Mouse (Mus musculus) olfactory bulb, adult 2 months (tissue): ENCODE measurements around the gene Ankrd52. TPM values are rescaled to one million over a fixed set of nuclear protein-coding genes. Genes with fewer than 3 reads are reported as not detected.

Source experiments
- H3K27ac ChIP-seq: fragments of 200-500 bp; 2 replicates; pipeline ENCODE4 v1.5.1; 2012; ENCODE audit warnings: low read depth, low read length; ENCODE audit not compliant: insufficient read depth
- H3K4me1 ChIP-seq: fragments of 200-500 bp; 2 replicates; pipeline ENCODE4 v1.6.1; 2012; ENCODE audit warnings: low read length; ENCODE audit not compliant: control insufficient read depth, insufficient read depth
- H3K4me3 ChIP-seq: fragments of 200-500 bp; 2 replicates; pipeline ENCODE4 v1.5.1; 2012; ENCODE audit warnings: mild to moderate bottlenecking, low read depth, low read length, moderate library complexity; ENCODE audit not compliant: insufficient read depth
- CTCF ChIP-seq: fragments of 200-500 bp; IDR thresholded peaks from 2 replicates; pipeline ENCODE4 v1.5.1; 2012; ENCODE audit warnings: low read depth, mild to moderate bottlenecking, low read length, moderate library complexity; ENCODE audit not compliant: insufficient read depth
- POLR2A ChIP-seq: fragments of 200-500 bp; IDR thresholded peaks from 2 replicates; pipeline ENCODE4 v1.6.1; 2012; ENCODE audit warnings: mild to moderate bottlenecking, low read depth, low read length, moderate library complexity; ENCODE audit not compliant: insufficient read depth
- WGBS: fragments of 180-500 bp; shearing (Covaris S2); methylation state at CpG from one replicate; pipeline ENCODE4 v1.1.7; 2018; 5-methylcytosine and 5-hydroxymethylcytosine counted together
- polyA plus RNA-seq: library from polyadenylated mRNA; stranded (reverse); fragments of >200 nt; gene quantifications from 2 replicates; pipeline ENCODE4 v1.2.4, GENCODE M21; 2012; ENCODE audit warnings: low replicate concordance; ENCODE audit not compliant: missing spikeins, insufficient read depth, insufficient read length

Gene Ankrd52
- polyA plus RNA-seq, 1 experiment = not detected

GRCm38 (mm10) chr10:128377222-128377939 is 466 bp downstream of the Ankrd52 start:
- TF ChIP-seq CTCF (no peak), POLR2A (no peak; the same call in 1 of the 2 replicates)
- Histone ChIP-seq H3K4me1 (peaks cover 16% of the 10 kb centered on the region), H3K27ac (peak overlapping the region; percentile 66), H3K4me3 (peak overlapping the region; percentile 96)
- whole genome bisulfite sequencing = 1% methylated on average over 46 of the region's 47 CpGs

GRCm38 (mm10) chr10:128377940-128378448 is 1.1 kb downstream of the Ankrd52 start:
- peak overlapping the region; percentile 96 for H3K4me3 ChIP-seq
- 37% methylated on average over 14 of the region's 14 CpGs for WGBS

GRCm38 (mm10) chr10:128378462-128378861 is 1.5 kb downstream of the Ankrd52 start:
- peak overlapping the region; percentile 66; the same call in 1 of the 2 replicates for H3K27ac ChIP-seq
- 13% methylated on average over 3 of the region's 3 CpGs for WGBS
- peaks cover 16% of the 10 kb centered on the region for H3K4me1 ChIP-seq
- no peak for TF ChIP-seq CTCF
- no peak for TF ChIP-seq POLR2A
- peak overlapping the region; percentile 96 for H3K4me3 ChIP-seq

More at GRCm38 (mm10) chr10:128377940-128378448, 1.1 kb downstream of the Ankrd52 start:
- Histone ChIP-seq H3K27ac (peak overlapping the region; percentile 66), H3K4me1 (peaks cover 16% of the 10 kb centered on the region)
- TF ChIP-seq CTCF (no peak), POLR2A (no peak)

- TF ChIP-seq POLR2A (no peak), CTCF (no peak)
- Histone ChIP-seq H3K4me1 (peaks cover 16% of the 10 kb centered on the region), H3K27ac (no peak overlapping the region), H3K4me3 (no peak overlapping the region)
- 58% methylated on average over 7 of the region's 7 CpGs for WGBS
Observed at GRCm38 (mm10) chr10:128379260-128379659, 2.3 kb downstream of the Ankrd52 start.

- no peak for TF ChIP-seq POLR2A
- no peak for TF ChIP-seq CTCF
- Histone ChIP-seq H3K4me1 (peaks cover 16% of the 10 kb centered on the region), H3K27ac (no peak overlapping the region), H3K4me3 (no peak overlapping the region)
- WGBS = 86% methylated on average over 5 of the region's 5 CpGs
Observed at GRCm38 (mm10) chr10:128380565-128380964, 3.6 kb downstream of the Ankrd52 start.

- H3K4me1 ChIP-seq = peaks cover 13% of the 10 kb centered on the region
- WGBS = 89% methylated on average over 8 of the region's 8 CpGs
- no peak for TF ChIP-seq CTCF
- TF ChIP-seq POLR2A = no peak
- H3K4me3 ChIP-seq = no peak overlapping the region
- no peak overlapping the region for H3K27ac ChIP-seq
Observed at GRCm38 (mm10) chr10:128382482-128382881, 5.6 kb downstream of the Ankrd52 start.

- no peak overlapping the region for H3K4me3 ChIP-seq
- peaks cover 10% of the 10 kb centered on the region for H3K4me1 ChIP-seq
- H3K27ac ChIP-seq = no peak overlapping the region
- WGBS = 89% methylated on average over 7 of the region's 7 CpGs
- TF ChIP-seq POLR2A (no peak), CTCF (no peak)
Observed at GRCm38 (mm10) chr10:128385902-128386301, 9.0 kb downstream of the Ankrd52 start.

- TF ChIP-seq CTCF = no peak
- no peak for TF ChIP-seq POLR2A
- WGBS = 49% methylated on average over 14 of the region's 14 CpGs
- H3K27ac ChIP-seq = no peak overlapping the region
- peaks cover 17% of the 10 kb centered on the region; the same call in 1 of the 2 replicates for H3K4me1 ChIP-seq
- H3K4me3 ChIP-seq = no peak overlapping the region
Observed at GRCm38 (mm10) chr10:128388941-128389340, 12.0 kb downstream of the Ankrd52 start.

- TF ChIP-seq POLR2A = no peak
- no peak for TF ChIP-seq CTCF
- WGBS = 76% methylated on average over 6 of the region's 6 CpGs
- H3K4me1 ChIP-seq = peaks cover 23% of the 10 kb centered on the region
- H3K27ac ChIP-seq = no peak overlapping the region
- no peak overlapping the region for H3K4me3 ChIP-seq
Observed at GRCm38 (mm10) chr10:128389570-128389969, 12.7 kb downstream of the Ankrd52 start.
